Mouse (Mus musculus): Measurements from ENCODE around the gene Spin2-ps6. TPM values are rescaled to one million over a fixed set of nuclear protein-coding genes. Genes with fewer than 3 reads are reported as not detected.

Gene Spin2-ps6
- not detected for polyA plus RNA-seq (2014; fragmentation: Illumina TruSeq; extraction: RNeasy Lipid Tissue Mini Kit (QIAGEN cat#74804); ENCODE audit: insufficient read depth, low read depth, low replicate concordance)

GRCm38 (mm10) chrX:33234569-33234968, at the start of gene Spin2-ps6:
Gene Spin2-ps6 (plus strand): TSS chrX:33234869.

Other genes with a start within 250 kb of the Spin2-ps6 start
- gene Btbd35f12, start 78.5 kb downstream of the Spin2-ps6 start, polyA plus RNA-seq (2014; fragmentation: Illumina TruSeq; extraction: RNeasy Lipid Tissue Mini Kit (QIAGEN cat#74804); ENCODE audit: insufficient read depth, low read depth, low replicate concordance): not detected